Mouse (Mus musculus) heart, adult 2 months (tissue): ENCODE measurements around the gene Fblim1. TPM values are rescaled to one million over a fixed set of nuclear protein-coding genes. Genes with fewer than 3 reads are reported as not detected.

Source experiments
- DNase-seq, 2 experiments: peaks; one replicate each; pipeline ENCODE4 v3.0.0; 2021
- H3K27ac ChIP-seq: fragments of 200-600 bp; 2 replicates; pipeline ENCODE4 v1.8.1; 2022
- H3K27me3 ChIP-seq: fragments of 200-500 bp; 2 replicates; pipeline ENCODE4 v1.6.1; 2012; ENCODE audit warnings: mild to moderate bottlenecking, low read length, inconsistent platforms, mixed read lengths; ENCODE audit not compliant: control insufficient read depth, insufficient read depth
- H3K36me3 ChIP-seq: fragments of 200-500 bp; 2 replicates; pipeline ENCODE4 v1.6.1; 2012; ENCODE audit warnings: low read length, inconsistent platforms; ENCODE audit not compliant: control insufficient read depth, insufficient read depth
- H3K4me1 ChIP-seq: fragments of 200-500 bp; 2 replicates; pipeline ENCODE4 v1.6.1; 2011; ENCODE audit warnings: low read length; ENCODE audit not compliant: control insufficient read depth, insufficient read depth
- H3K4me3 ChIP-seq: fragments of 200-600 bp; 2 replicates; pipeline ENCODE4 v1.8.1; 2022
- H3K79me2 ChIP-seq: fragments of 200-500 bp; replicated peaks from 2 replicates; pipeline ENCODE4 v1.6.1; 2012; ENCODE audit warnings: mild to moderate bottlenecking, inconsistent platforms, low read length, moderate library complexity, mixed read lengths; ENCODE audit not compliant: control insufficient read depth, insufficient read depth
- H3K9ac ChIP-seq: fragments of 200-500 bp; 2 replicates; pipeline ENCODE4 v1.6.1; 2012; ENCODE audit warnings: low read depth, mild to moderate bottlenecking, control low read depth, inconsistent platforms, low read length, mixed read lengths
- CTCF ChIP-seq: fragments of 200-600 bp; IDR thresholded peaks from 2 replicates; pipeline ENCODE4 v1.8.1; 2022; ENCODE audit warnings: antibody characterized with exemption, mild to moderate bottlenecking, moderate library complexity
- EP300 ChIP-seq: fragments of 200-500 bp; IDR thresholded peaks from 2 replicates; pipeline ENCODE4 v1.6.1; 2011; ENCODE audit warnings: low read depth, low read length, control low read depth; ENCODE audit not compliant: insufficient read depth
- POLR2A ChIP-seq: fragments of 200-500 bp; IDR thresholded peaks from 2 replicates; pipeline ENCODE4 v1.6.1; 2011; ENCODE audit warnings: mild to moderate bottlenecking, low read depth, low read length, control low read depth; ENCODE audit not compliant: insufficient read depth
- WGBS: fragments of 180-500 bp; shearing (Covaris S2); methylation state at CpG from one replicate; pipeline ENCODE4 v1.1.7; 2018; 5-methylcytosine and 5-hydroxymethylcytosine counted together
- intact Hi-C: fragments of 180-260 bp; cut with DNase I; formaldehyde crosslinking; loops from one replicate; pipeline ENCODE4 v1.15.1; 2025
- polyA plus RNA-seq: library from polyadenylated mRNA; depleted of rRNA; stranded (reverse); fragments of >200 nt; gene quantifications from 2 replicates; pipeline ENCODE4 v1.2.3, GENCODE M21; 2012
- total RNA-seq, 2 experiments: library from RNA; stranded (reverse); gene quantifications; 2 replicates each; pipeline ENCODE4 v1.2.3; 2021

Fblim1 gene
- total and polyA plus RNA-seq, 3 experiments, result 236 to 297 (median 263) TPM

- Histone ChIP-seq H3K36me3 (peaks cover 2% of the 10 kb centered on the region), H3K27me3 (no peaks in the 10 kb centered on the region), H3K9ac (no peak overlapping the region), H3K27ac (peak overlapping the region; percentile 99), H3K4me1 (no peaks in the 10 kb centered on the region; the same call in 1 of the 2 replicates), H3K4me3 (peak overlapping the region; percentile 88), H3K79me2 (0 out of 2 replicates have a peak, but pooled peaks cover 1% of the 10 kb centered on the region)
- intact Hi-C loops, result no loop called here
- TF ChIP-seq POLR2A (no peak), CTCF (no peak), EP300 (no peak)
- 10% methylated on average over 9 of the region's 9 CpGs for WGBS
- DNase-seq, result no peak
Measured at GRCm38 (mm10) chr4:141547299-141547698, 58.6 kb downstream of the Fblim1 start.

GRCm38 (mm10) chr4:141546334-141547200, 59.3 kb downstream of the Fblim1 start:
- H3K36me3 ChIP-seq, result peaks cover 2% of the 10 kb centered on the region
- peak overlapping the region; percentile 88 for H3K4me3 ChIP-seq
- 0 out of 2 replicates have a peak, but pooled peaks cover 1% of the 10 kb centered on the region for H3K79me2 ChIP-seq
- peak overlapping the region; percentile 99 for H3K27ac ChIP-seq
- TF ChIP-seq EP300 (peak; percentile 70; the same call in 1 of the 2 replicates), CTCF (no peak), POLR2A (peak; percentile 84)
- H3K4me1 ChIP-seq, result no peaks in the 10 kb centered on the region; the same call in 1 of the 2 replicates
- intact Hi-C loops, result loop anchor here (1.0 kb wide), 1 partner anchor 8 kb away; the partner anchor contains the start of gene Spen
- H3K27me3 ChIP-seq, result no peaks in the 10 kb centered on the region
- H3K9ac ChIP-seq, result peak overlapping the region; percentile 99
- WGBS, result under 1% methylated on average over 96 of the region's 98 CpGs
- peak; percentile 86 to 91 for DNase-seq

DNA sequence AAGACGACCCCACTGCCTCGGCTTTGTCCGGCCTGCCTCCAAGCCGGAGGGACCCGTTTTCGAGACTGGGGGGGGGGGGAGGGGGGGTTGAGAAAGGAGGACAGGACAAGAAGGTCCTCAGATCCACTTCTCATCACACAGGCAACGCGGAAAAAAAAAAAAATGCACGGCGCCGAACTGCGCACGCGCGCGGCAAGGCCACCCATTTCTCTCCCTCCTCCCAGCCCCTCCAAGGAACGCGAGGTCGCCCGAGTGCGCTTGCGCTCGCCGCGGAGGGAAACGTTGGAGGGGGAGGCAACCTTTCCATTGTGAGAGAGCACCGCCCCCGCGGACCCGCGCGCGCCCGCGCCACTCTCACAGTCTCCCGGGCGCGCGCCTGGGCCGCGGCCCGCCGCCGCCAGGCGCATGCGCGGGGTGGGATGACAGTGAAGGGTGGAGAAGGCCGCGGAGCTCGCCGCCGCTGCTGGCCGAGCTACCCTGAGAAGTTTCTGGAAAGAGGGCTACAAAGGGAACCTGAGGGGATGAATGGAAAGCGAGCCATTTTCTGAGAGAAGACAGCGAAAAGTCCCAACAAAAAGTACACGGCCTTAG, 60.1 kb downstream of the Fblim1 start:
- H3K9ac ChIP-seq, result peak overlapping the region; percentile 94
- peak overlapping the region; percentile 88 for H3K4me3 ChIP-seq
- TF ChIP-seq POLR2A (peak; percentile 94), CTCF (no peak)
- H3K4me1 ChIP-seq, result no peaks in the 10 kb centered on the region; the same call in 1 of the 2 replicates
- 0 out of 2 replicates have a peak, but pooled peaks cover 1% of the 10 kb centered on the region for H3K79me2 ChIP-seq
- peaks cover 2% of the 10 kb centered on the region for H3K36me3 ChIP-seq
- H3K27ac ChIP-seq, result peak overlapping the region; percentile 99
- WGBS, result under 1% methylated on average over 56 of the region's 56 CpGs
- DNase-seq, result peak; percentile 98 to 99
- intact Hi-C loops, result loop anchor here (1.0 kb wide), 1 partner anchor 8 kb away; the partner anchor contains the start of gene Spen
- no peaks in the 10 kb centered on the region for H3K27me3 ChIP-seq

- intact Hi-C loops, result no loop called here
- H3K4me3 ChIP-seq, result peak overlapping the region; percentile 76
- under 1% methylated on average over 45 of the region's 45 CpGs for WGBS
- H3K4me1 ChIP-seq, result no peaks in the 10 kb centered on the region; the same call in 1 of the 2 replicates
- 0 out of 2 replicates have a peak, but pooled peaks cover 1% of the 10 kb centered on the region for H3K79me2 ChIP-seq
- peak overlapping the region; percentile 86 for H3K9ac ChIP-seq
- H3K27me3 ChIP-seq, result no peaks in the 10 kb centered on the region
- peak overlapping the region; percentile 98 for H3K27ac ChIP-seq
- peak; percentile 88 to 89 for DNase-seq
- H3K36me3 ChIP-seq, result peaks cover 2% of the 10 kb centered on the region
- TF ChIP-seq EP300 (0 out of 2 replicates have a peak, but pooled peaks have one; percentile 46), CTCF (no peak), POLR2A (peak; percentile 60; the same call in 1 of the 2 replicates)
Measured at GRCm38 (mm10) chr4:141545071-141545742, 60.7 kb downstream of the Fblim1 start.

- TF ChIP-seq EP300 (no peak), CTCF (no peak)
- Histone ChIP-seq H3K27me3 (no peaks in the 10 kb centered on the region), H3K36me3 (peaks cover 2% of the 10 kb centered on the region), H3K79me2 (0 out of 2 replicates have a peak, but pooled peaks cover 1% of the 10 kb centered on the region), H3K27ac (peak overlapping the region; percentile 98), H3K4me1 (no peaks in the 10 kb centered on the region; the same call in 1 of the 2 replicates), H3K9ac (no peak overlapping the region), H3K4me3 (peak overlapping the region; percentile 76)
- DNase-seq, result no peak
- WGBS, result 48% methylated on average over 2 of the region's 2 CpGs
- intact Hi-C loops, result no loop called here
Measured at GRCm38 (mm10) chr4:141544536-141544935, 61.4 kb downstream of the Fblim1 start.
